Mouse (Mus musculus): Measurements from ENCODE around the gene Mfn1.

Gene Mfn1

DNA sequence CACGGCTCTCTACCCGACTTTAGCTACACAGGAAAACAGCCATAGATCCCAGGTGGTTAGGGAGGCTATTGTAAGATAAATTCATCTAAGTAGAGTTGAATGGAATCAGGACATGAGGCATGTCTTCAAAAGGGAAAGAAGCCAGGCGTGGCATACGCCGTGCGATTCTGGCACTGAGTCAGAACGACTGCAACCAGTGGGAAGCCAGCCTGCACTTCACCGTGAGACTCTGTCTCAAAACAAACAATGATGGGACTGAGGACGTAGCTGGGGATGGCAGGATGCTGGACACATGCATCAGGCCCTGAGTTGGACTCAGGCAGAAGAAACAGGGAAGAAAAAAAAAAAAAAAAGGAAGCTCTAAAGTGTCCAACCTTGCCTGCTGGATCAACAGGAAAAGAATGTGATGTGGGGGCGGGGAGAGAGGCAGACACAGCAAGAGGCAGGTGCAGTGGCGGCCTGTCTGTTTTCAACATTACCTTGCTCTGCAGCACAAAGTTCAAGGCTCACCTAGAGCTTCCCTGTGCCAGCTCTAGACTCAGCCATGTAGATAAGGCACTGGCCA, 82.4 kb downstream of the Mfn1 start:
- DNase-seq (ENCODE audit: low spot score): no peak

DNA sequence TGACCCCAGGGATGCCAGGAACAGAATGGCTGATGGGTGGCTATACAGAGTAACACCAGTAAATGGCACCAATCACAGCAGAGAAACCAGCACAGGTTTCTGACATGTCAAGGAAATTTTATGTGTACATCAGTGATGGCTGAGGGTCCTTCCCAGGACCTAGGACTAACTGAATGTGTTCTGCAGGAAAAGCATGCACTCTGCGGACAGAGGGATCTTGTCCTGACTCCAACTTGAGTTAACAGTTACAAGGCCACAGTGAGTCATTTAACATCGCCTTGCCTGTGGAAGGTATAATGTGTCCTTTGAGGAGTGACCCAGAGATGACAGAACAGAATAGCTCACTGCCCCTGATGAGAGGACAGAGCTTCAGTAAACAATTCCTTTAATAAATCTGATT, 85.5 kb downstream of the Mfn1 start:
- no peak for DNase-seq (ENCODE audit: low spot score)

DNA sequence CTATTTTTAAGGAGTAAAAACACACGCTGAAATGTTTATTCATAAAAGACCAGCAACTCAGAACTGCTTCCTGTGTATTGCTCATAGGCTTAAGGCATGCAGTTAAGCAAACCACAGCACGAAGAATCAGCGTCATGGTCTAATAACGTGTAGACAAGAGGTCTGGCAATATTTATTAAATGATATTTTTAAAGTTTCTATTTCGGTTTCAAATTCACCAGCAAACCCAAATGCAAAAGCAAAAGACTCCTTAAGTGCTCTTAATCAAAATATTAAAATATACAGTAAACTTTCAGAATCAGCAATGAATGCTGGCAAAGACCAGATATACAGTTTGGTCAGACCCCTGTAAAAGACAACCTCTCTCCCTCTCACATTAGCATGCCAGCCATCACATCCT, 86.1 kb downstream of the Mfn1 start:
- DNase-seq (ENCODE audit: low spot score): no peak

DNA sequence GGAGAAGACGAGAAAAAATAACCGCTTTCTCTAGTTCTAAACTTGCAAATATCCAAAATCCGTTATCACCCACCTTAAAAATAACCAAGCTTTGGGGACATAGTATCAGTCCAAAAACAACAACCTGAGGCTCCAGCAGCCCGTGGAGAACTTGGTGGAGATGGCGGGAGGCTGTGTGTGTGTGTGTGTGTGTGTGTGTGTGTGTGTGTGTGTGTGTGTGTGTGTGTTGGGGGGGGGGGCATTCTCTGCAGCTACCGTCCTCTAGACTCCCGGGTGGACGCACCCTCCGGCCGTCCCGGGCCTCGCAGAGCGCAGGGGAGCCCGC, 86.7 kb downstream of the Mfn1 start:
- DNase-seq (ENCODE audit: low spot score): no peak

DNA sequence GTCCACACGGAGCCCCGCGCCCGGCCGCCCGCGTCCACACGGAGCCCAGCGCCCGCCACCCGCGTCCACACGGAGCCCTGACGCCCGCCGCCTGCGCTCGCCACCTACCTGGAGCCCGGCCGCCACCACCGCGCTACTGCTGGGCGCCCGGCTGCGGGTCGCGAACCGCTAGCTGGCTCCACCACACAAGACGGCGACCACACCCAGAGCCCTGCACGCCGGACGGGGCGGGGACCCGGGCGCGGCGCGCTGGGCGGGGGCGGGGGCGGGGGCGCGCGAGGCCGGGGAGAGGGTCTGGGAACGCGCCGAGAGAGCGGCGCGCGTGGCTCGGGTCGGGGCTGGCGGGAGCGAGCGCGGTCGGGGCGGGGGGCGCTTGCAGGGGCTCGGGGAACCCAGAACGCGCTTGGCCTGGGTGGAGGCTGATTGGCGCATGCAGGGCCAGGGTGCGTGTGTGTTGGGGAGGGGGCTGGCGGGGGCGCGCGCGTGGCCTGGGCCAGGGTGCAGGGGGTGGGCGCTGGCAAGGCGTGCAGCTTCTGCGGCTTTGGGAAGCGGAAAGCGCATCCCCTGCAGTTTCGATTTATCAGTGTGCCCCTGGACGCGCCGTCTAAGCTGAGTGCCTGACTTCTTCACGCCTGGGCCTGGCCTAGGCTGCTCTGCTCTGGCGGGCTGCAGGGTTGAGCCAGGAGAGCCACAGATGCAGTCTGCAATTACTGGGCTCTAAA, 87.2 kb downstream of the Mfn1 start, which contains the start of gene Gnb4:
Gnb4 (minus strand) TSS at position 255 of the 722 bp plus-strand sequence.
- DNase-seq (ENCODE audit: low spot score): no peak

DNA sequence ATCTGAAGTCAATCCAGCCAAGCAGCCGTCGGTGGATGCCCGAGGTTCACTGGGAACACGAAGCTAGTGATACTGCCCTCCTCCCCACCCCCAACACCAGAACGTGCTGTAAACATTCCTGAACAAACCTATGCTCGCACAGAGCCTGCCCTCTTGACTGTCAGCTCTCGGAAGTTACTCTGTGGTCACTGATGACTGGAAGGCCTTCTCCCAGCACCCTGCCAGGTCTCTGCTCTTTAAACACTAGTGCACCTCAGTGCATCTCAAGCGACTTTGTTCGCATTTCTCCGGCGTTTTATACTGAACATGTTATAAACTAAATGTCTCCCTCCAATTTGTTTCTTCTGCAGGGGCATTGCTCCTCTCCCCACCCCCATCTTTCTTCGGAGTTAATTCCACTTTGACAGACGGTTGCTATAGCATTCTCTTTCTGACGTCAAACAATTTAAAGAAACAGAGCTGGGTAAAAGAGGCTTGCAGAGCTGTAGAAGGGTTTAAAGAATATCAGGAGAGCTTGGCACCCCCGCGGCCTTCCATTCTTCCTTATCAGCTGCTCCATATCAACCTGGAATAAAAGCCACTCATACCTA, 87.9 kb downstream of the Mfn1 start:
- no peak for DNase-seq (ENCODE audit: low spot score)

DNA sequence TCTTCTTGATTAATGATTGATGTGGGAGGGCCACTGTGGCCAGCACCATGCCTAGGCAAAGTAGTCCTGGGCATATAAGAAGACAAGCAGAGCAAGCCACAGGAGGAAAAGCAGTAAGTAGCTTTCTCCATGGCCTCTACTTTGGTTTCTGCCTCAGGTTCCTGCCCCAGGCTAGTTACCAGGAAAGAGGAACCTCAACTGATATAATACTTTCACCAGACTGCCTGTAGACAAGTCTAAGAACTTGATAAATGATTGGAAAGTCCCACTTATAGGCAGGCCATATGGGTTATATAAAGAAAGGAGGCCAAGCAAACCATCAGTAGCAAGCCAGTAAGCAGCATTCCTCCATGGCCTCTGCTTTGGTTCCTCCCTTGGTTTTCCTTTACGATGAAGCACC, 92.4 kb downstream of the Mfn1 start:
- no peak for DNase-seq (ENCODE audit: low spot score)

DNA sequence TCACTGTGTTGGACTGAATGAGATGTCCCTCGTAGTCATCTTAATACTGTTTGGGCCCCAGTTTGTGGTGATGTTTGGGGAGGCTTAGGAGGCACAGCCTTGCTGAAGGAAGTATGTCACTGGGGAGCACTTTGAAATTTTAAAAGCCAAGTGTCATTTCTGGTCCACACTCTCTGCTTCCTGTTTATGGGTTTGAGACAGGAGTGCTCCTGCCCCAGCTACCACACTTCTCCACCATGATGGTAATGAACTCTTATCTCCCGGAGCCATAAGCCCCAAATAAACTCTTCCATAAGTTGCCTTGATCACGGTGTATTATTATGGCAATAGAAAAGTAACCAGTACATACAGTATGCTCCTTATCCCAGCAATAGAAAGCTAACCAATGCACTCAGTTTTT, 92.8 kb downstream of the Mfn1 start:
- DNase-seq (ENCODE audit: low spot score): no peak

DNA sequence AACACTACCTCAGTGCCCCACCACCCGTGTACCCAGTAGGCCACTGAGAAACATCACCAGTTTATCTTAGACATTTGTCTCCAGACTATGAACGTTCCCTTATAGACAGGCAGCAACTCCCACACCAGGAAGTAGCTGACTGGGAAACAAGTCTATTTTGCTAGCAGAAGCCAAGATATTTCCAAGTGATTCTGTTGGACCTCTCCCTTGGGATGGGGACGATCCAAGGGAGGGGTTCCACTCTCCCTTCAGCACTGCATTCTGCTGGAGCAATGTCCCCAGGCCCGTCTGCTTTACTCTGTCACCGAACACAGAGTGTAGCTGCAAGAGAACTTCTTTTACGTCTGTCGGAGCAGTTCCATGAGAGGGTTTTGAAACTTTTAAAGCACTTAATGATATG, 98.9 kb downstream of the Mfn1 start:
- DNase-seq (ENCODE audit: low spot score): no peak

All from layer of hippocampus, adult 9-10 months (tissue).